Mouse (Mus musculus) T-helper 17 cell (primary cell): ENCODE measurements around the gene Mybpc2.

Experiments used
- in situ Hi-C, 2 experiments: fragments of 300-600 bp; cut with MboI, MseI; formaldehyde crosslinking; loops; 1 replicate in 1 of 2; 2 replicates in 1 of 2; pipeline ENCODE4 v1.15.1; 2025; ENCODE audit warnings: high pct_unique_total_duplicates in 2 of 2

Gene Mybpc2

GRCm38 (mm10) chr7:44486927-44487575 is 37.4 kb downstream of the Mybpc2 start:
- in situ Hi-C loops = loop anchor here in 1 of 2 experiments (5.0 kb wide), 1 partner anchor 225 kb away; the partner anchor contains the start of gene Gm15517

GRCm38 (mm10) chr7:44485572-44486195 is 38.8 kb downstream of the Mybpc2 start:
- in situ Hi-C loops = loop anchor here in 1 of 2 experiments (5.0 kb wide), 1 partner anchor 223 kb away; the partner anchor contains the start of gene Gm15517

- in situ Hi-C loops = loop anchor here (5.0 kb wide), 2 partner anchors 218 to 223 kb away; partner anchors contain the start of gene Gm15517 (in 1 of the 2)
These were observed 39.5 kb downstream of the Mybpc2 start for GRCm38 (mm10) chr7:44484841-44485571.

- in situ Hi-C loops = loop anchor here in 1 of 2 experiments (5.0 kb wide), 1 partner anchor 217 kb away; no protein-coding TSS in a partner anchor
These were observed 40.3 kb downstream of the Mybpc2 start for GRCm38 (mm10) chr7:44484109-44484508.

GRCm38 (mm10) chr7:44482836-44483435 is 41.5 kb downstream of the Mybpc2 start:
- in situ Hi-C loops = loop anchor here in 1 of 2 experiments (5.0 kb wide), 1 partner anchor 216 kb away; no protein-coding TSS in a partner anchor

GRCm38 (mm10) chr7:44475046-44475614 is 49.3 kb downstream of the Mybpc2 start:
- in situ Hi-C loops = no loop called here

- in situ Hi-C loops = no loop called here
These were observed 50.0 kb downstream of the Mybpc2 start for GRCm38 (mm10) chr7:44474419-44474818.

GRCm38 (mm10) chr7:44472961-44473646 is 51.4 kb downstream of the Mybpc2 start:
- in situ Hi-C loops = no loop called here

GRCm38 (mm10) chr7:44472558-44472885 is 51.9 kb downstream of the Mybpc2 start:
- in situ Hi-C loops = no loop called here

- in situ Hi-C loops = no loop called here
These were observed 52.4 kb downstream of the Mybpc2 start for GRCm38 (mm10) chr7:44471880-44472557.

GRCm38 (mm10) chr7:44470696-44471612 is 53.5 kb downstream of the Mybpc2 start:
- in situ Hi-C loops = no loop called here

GRCm38 (mm10) chr7:44469677-44470675 is 54.5 kb downstream of the Mybpc2 start:
- in situ Hi-C loops = loop anchor here (5.0 kb wide), 1 partner anchor 68 kb away; no protein-coding TSS in a partner anchor

GRCm38 (mm10) chr7:44468644-44469285 is 55.7 kb downstream of the Mybpc2 start:
- in situ Hi-C loops = loop anchor here (5.0 kb wide), 1 partner anchor 66 kb away; no protein-coding TSS in a partner anchor

- in situ Hi-C loops = loop anchor here (5.0 kb wide), 1 partner anchor 66 kb away; no protein-coding TSS in a partner anchor
These were observed 56.5 kb downstream of the Mybpc2 start, which contains the start of gene Josd2 for GRCm38 (mm10) chr7:44467811-44468411. Josd2 (plus strand) TSS chr7:44467980.

- in situ Hi-C loops = loop anchor here (5.0 kb wide), 1 partner anchor 65 kb away; no protein-coding TSS in a partner anchor
These were observed 57.6 kb downstream of the Mybpc2 start for GRCm38 (mm10) chr7:44466888-44467311.
